Mouse (Mus musculus) heart, postnatal 25 days (tissue): ENCODE measurements around the gene Podn. TPM values are rescaled to one million over a fixed set of nuclear protein-coding genes. Genes with fewer than 3 reads are reported as not detected.
"Not testable (repeated sequence)": the region's sequence is repeated elsewhere in the genome, so short reads cannot be mapped to it uniquely, and the experiment has no call there.

ENCODE experiments used
- DNase-seq: peaks from one replicate; pipeline ENCODE4 v3.0.0; 2022; ENCODE audit warnings: low spot score
- intact Hi-C: fragments of 180-260 bp; cut with DNase I; formaldehyde crosslinking; loops from one replicate; pipeline ENCODE4 v1.15.1; 2025
- total RNA-seq, 2 experiments: library from RNA; stranded (reverse); gene quantifications; 2 replicates each; pipeline ENCODE4 v1.2.3; 2021

The Podn gene
- total RNA-seq = 10 to 100 TPM; 32.3 to 32.6 TPM

DNA sequence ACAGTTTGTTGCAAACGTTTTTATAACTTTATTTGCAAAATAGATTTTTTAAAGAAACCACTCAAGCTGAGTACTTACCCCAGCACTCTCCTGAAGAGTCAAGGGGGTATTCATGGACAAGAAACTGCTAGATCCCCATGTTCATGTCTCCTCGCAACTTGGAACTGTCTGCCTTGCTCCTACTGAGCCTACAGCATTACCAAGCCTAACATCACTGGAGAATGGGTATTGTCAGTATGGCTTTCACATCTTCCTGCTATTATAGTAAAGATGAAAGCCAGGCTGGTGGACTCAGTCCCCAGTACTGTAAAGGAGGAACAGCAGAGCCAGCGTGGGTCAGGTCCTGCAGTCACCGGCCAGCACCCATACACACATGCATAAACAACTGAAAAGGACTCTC is at the start of gene Podn:
Podn (minus strand) TSS at position 101 of the 400 bp plus-strand sequence.
- intact Hi-C loops = no loop called here
- no peak for DNase-seq

DNA sequence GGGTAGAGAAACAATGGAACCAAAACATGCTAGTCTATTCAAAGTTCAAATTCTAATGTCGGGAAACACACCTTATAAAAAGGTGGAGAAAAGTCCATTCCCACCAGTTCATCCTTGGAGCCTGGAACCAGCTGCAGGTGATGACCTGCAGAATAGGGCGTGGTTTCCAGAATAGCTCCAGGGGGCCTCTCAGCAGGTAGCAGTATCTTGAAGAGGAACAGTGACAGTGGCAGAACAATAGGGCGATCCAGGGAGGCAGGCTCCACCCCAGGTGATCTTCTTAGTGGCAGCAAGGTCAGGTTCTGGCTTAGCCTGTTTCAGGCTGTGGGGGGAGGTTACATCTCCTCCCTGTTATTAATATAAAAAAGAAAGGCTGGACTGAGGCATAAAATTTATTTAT is 49.3 kb upstream of the Podn start:
- intact Hi-C loops, DNase-seq: not testable (repeated sequence)

DNA sequence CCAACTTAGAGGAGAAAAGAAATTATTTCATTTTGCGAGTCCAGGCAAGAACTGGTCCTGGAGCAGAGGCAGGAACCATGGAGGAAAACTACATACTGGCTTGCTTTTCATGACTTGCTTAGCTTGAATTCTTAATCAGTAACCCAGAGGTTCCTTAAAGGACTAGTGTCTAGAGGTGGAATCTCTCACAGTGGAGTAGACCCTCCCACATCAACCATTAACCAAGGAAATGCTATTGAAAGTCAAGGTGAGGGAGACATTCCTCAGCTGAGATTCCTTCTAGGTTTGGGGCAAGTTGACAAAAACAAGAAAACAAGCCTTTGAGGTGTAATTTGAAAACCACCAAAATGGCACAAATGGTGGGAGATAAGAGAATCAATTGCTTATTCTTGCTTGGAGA is 48.6 kb upstream of the Podn start, which contains the start of gene Scp2:
Scp2 (minus strand) TSS at position 119 of the 400 bp plus-strand sequence.
- intact Hi-C loops = no loop called here
- DNase-seq = no peak

DNA sequence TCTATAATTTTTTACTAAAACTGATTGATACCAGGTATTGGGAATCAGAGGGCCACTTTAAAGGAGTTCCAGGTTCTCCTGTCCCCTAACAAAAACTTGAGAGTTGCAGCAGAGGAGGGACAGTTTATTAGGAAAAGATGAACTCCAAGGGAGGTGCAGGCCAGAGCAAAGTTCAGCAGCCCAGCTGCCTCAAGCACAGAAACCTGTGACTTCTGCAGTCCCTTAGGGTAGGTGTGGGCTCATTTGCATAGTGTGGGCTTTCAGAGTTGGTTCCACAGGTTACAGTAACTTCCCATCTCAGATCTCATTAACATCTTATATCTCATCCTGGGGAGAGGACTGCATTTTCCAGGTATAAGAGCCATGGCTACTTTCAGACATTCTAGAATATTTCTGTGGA is 47.5 kb upstream of the Podn start:
- intact Hi-C loops = no loop called here
- DNase-seq = no peak

DNA sequence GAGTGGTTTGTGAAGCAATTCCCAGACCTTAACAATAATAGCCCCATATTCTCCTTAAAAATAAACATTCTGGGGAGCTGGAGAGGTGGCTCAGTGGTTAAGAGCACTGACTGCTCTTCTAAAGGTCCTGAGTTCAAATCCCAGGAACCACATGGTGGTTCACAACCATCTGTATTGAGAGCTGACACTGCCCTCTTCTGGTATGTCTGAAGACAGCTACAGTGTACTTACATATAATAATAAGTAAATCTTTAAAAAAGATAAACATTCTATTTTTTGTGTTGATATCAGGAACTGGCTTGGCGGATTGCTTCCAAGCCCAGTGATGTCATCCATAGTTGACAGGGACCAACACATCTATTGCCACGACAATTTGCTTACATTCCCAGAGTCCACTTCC is 46.9 kb upstream of the Podn start:
- intact Hi-C loops, DNase-seq: not testable (repeated sequence)

DNA sequence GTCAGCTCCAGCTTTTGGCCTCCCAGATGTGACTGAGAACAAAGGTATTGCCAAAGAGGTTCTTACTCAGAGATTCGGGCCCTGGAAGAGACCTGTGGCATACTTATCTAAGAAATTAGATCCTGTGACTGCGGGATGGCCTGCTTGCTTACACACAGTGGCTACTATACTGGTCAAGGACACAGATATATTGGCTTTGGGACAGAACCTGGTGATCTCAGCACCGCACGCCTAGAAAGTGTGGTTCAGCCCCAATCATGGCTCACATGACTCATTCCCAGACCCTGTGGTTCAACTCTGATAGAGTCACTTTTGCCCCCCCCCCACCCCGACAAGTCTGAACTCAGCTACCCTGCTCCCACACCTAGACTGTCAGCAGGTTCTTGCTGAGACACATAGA is 40.7 kb upstream of the Podn start:
- intact Hi-C loops = no loop called here
- DNase-seq = no peak

DNA sequence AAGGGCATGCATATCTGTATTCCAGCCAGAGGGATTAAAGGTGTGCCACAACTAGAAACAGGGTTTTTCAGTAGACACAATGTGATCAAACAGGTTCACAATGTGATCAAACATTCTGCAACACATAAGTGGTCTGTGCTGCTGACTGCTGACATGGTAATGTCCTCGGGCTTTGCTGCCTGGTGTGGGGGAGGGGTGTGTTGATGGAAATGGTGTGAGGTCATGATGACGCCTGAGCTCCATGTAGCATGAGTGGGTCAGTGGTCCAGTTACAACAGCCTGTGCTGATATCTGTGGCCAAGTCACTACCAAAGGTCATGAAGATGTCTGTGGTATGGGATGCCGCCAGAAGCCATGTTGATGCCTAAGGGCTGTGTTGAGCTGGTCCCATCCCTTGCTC is 34.2 kb upstream of the Podn start:
- no peak for DNase-seq
- intact Hi-C loops = no loop called here

DNA sequence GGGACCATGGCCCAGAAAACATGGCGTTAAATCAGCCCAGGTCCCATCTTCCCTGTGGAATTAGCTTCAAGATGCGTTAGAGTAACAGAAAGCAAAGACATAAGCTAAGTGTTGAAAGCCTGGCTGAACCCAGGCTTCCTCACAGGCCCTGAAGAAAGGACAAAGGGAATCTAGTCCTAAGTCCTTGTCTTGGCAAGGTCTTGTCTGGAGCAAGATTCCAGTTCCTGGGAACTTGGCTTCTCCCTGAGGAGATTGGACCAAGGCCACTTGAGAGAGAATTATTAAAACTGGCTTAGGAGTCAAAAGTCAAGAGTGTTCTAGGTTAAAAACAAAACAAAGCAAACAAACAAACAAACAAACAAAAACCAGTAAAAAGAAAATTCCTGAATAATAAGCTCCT is 32.1 kb upstream of the Podn start:
- no peak for DNase-seq

DNA sequence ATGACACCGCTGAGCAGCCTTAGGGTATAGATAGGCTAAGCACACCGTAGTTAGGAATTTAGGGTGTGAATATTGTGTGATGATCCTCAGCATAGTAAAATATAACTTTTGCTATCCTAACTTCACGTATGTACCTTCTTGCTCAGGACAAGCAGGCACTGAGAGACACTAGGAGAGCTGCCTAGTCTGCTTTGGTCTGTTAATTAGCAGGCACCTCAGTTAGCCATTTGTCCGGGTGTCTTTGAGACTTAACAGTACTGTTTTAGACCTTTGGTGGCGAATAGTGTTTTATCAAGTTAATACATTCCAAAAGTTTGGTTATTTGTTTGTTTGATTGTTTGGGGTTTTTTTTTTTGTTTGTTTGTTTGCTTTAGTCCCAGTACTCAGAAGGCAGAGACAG is 31.3 kb upstream of the Podn start:
- intact Hi-C loops = no loop called here
- DNase-seq = no peak

More for the DNA sequence above, 32.1 kb upstream of the Podn start:
- intact Hi-C loops = no loop called here

DNA sequence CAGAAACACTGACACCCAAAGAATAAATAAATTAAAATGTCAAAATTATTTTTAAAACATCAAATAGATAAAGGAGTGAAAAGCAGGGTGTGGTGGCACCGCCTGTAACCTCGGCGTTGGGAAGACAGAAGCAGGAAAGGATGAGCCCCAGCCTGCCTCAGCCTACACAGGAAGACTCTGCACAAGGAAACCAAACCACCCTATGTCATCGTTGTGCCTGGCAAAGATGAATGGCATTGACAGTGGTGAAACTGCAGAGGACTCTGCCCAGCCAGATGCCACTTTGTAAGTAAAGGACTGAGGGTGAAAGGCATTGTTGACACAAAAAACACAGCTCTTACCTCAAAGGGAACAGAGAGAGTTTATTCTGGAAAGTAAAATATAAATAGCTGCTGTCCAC is 30.0 kb upstream of the Podn start:
- intact Hi-C loops = no loop called here
- DNase-seq = no peak

DNA sequence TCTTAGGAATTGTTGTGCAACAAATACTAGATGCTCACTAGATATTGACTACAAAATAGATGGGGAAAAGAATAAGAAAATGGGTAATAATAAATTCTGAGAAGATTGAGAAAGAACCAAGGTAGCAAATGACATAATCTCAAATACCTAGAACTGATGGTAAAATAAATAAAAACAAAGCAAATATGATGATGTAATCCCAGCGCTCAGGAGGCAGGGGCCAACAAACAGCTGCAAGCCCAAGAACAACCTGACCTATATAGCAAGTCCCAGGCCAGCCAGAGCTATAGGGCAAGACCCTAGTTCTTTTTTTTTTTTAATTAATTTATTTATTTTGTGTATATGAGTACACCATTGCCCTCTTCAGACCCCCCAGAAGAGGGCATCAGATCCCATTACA is 27.9 kb upstream of the Podn start:
- intact Hi-C loops = no loop called here
- no peak for DNase-seq

DNA sequence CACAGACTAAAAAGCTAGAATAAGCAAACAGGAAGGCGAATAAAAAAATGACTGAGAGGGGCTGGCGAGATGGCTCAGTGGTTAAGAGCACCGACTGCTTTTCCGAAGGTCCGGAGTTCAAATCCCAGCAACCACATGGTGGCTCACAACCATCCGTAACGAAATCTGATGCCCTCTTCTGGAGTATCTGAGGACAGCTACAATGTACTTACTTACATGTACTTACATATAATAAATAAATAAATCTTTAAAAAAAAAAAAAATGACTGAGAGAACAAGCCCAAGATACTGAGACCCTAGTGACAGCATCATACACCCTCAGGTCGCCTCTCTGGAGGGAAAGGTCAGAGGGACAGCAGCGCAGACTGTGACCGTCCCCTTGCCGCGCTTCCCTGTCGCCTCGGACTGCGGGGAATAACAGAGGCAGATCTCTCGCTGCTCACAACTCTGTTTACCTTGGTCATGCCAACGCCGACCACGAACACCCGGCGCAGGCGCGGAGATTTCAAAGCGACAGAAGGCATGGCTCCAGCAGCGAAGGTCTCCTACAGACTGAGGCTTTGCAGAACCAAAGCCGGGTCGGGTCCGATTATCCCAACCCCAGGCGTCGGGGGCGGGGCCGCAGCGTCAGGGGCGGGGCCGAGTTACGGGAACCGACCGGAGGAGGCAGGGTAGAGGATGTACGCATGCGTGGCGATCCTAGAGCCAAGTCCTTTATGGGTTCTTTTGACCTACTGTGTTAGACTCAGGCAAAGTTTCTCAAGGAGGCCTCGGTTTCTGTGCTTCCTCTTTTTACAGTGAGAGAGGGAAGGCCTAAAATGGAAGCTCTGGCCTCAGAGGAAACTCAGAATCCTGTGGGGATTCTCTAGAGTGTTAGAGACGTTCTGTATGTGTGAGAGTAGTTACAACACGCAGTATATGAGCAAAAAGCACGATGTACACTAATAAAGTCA is 22.0 kb upstream of the Podn start:
- peak; percentile 86 for DNase-seq
- intact Hi-C loops = loop anchor here (2.0 to 10.0 kb wide), 2 partner anchors 47 to 163 kb away; no protein-coding TSS in a partner anchor

DNA sequence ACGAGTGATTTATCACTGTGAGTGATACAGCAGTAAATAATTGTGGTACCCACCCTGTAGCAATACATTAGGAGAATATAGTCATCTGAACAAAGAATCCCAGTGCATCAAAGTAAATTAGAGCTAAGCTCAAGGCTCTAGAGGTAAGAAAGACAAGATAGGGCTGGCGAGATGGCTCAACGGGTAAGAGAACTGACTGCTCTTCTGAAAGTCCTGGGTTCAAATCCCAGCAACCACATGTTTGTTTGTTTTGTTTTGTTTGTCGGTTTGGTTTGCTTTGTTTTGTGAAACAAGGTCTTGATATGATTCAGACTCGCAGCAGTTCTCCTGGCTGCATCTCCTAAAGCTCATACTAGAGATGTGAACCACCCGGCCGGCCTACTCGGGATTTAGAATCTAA is 21.2 kb upstream of the Podn start:
- intact Hi-C loops = loop anchor here (10.0 kb wide), 1 partner anchor 163 kb away; no protein-coding TSS in a partner anchor
- DNase-seq = no peak

DNA sequence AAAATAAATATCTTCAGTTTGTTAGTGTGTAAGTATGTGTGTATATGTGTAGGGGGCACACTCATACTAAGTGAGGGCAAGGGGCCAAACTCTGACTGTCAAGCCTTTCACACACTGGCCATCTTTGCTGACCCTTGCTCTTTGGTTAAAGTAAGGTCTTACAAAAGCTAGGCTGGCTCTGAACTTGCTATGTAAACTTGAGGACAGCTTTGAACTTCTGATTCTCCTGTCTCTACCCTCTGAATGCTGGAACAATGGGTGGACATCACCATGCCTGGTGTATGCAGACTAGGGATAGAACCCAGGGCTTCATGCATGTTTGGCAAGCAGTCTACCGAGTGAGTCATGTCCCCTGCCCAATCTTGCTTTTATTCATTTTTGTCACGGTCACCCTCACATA is 20.2 kb upstream of the Podn start:
- intact Hi-C loops = loop anchor here (10.0 kb wide), 1 partner anchor 162 kb away; no protein-coding TSS in a partner anchor
- DNase-seq = no peak

DNA sequence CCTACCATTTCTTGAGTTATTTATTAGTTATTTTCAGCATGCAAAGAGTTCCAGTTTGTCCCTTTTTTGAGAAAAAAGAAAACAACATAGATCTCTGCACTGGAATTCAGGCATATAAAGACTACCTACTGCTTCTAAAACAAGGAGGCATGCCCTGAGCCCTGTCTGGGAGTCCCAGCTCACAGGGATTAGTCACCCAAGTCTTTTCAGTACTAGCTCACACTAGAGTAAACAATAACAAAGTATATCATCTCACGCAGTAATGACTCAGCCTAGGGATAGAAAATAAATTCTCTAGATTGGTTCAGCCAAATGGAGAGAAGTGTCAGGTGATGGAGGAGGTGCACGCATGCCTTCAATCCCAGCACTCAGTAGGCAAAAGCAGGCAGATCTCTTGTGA is 14.5 kb upstream of the Podn start:
- no peak for DNase-seq
- intact Hi-C loops = loop anchor here (10.0 kb wide), 1 partner anchor 156 kb away; no protein-coding TSS in a partner anchor

DNA sequence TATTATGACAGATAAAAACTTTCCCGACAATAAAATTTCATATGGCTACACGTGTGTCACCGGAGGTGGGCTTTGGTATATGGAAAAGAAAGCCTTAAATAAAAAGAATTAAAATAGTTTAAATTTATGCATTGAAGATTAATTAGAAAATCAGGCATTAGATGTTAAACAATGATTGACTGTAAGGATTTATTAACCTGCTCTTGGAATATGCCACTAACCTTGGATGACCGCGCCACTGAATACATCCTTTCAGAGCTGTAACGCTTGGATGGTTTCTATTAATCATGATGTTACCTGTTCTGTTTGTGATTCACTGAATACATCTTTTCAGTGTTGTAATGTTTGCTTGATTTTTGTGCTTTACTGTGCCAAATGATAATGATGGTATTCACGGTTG is 13.5 kb upstream of the Podn start:
- intact Hi-C loops = loop anchor here (10.0 kb wide), 1 partner anchor 155 kb away; no protein-coding TSS in a partner anchor
- DNase-seq = no peak

DNA sequence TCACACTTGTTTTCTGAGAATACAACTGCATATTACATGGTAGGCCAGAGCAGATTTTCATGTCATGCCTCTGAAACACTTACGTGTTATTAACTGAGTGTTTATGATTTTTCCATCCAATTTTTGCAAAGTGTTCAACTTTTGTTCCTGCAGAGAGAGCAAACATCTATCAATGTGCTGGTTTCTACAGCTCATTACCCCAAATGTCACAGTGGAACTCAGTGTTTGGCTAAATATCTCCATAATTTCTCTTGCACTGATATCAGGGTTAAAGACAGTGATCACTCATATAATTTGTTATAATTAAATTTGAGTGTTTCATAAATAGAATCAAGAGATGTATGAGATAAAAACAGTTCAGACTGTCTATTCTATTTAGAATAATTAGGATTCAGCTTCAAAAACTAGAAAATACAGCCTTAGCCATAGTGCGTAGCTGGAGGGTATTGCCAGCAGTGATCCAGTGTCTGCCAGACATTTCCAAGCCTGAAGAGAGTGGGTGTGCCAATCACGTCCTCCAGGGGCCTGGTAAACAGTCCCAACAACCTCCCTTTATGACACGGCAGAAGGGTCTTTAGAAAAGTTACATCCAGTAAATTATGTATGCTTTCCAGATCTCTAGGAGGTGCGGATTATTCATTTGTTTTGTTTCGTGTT is 3.4 kb downstream of the Podn start:
- intact Hi-C loops = no loop called here
- DNase-seq = no peak

DNA sequence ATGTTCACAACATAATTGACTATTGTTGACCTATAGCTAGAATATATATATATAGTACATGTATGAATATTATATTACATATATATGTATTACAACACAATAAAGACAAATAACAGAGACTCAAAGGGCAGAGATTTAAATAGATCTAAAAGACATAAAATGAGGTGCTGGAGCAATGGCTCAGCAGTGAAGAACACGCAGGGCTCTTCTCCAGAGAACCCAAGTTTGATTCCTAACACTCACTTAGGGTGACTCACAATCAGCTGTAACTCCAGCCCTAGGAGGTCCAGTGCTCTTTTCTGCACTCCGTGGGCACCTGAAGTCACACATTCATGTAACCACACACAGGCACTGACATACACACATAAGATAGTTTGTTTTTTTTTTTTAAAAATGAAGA is 12.3 kb downstream of the Podn start:
- DNase-seq = no peak
- intact Hi-C loops = no loop called here

DNA sequence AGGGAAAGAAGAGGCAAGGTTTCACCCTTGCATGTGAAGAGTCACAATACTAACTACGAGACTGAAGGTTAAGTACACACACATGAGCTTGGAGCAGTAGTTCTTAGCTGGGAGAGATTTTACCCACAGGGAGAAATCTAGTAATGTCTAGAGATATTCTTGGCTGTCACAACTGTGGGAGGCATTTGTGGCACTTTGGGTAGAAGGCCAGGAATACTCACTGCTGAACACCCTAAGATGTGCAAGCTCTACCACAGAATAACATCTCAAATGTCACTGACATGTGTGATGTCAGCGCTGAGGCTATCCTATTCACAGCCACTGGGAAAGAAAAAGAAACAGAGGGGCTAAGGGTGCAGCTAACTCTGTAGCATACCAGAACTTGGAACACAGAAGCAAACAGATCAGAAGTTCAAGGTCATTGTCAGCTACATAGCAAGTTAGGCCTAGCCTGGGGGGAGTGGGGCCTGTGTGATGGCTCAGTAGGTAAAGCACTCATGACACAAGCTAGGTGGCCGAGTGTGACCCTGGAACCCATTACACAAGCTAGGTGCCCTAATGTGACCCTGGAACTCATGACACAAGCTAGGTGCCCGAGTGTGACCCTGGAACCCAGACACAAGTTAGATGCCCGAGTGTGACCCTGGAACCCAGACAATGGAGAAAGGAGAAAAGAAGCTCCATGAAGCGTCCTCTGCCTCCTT is 13.1 kb downstream of the Podn start:
- DNase-seq = no peak
- intact Hi-C loops = no loop called here

DNA sequence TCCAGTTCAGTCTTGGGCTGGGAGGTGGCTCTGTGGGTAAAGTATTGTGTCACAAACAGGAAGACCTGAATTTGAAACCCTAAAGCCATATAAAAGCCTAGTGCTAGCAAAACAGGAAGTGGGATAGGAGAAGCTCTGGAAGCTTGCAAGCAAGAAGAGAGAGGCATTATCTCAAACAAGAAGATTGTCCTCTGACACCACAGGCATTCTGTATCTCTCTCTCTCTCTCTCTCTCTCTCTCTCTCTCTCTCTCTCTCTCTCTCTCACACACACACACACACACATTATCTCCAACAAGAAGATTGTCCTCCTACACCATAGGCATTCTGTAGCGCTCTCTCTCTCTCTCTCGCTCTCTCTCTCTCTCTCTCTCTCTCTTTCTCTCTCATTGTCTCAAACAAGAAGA is 13.8 kb downstream of the Podn start:
- DNase-seq = no peak
- intact Hi-C loops = no loop called here
